Comparison of ENCODE assay signal across 9 mouse cellular contexts in genomic region chr2:44512334-44512733, GRCm38 (mm10).
A peak's percentile ranks its signal among the peaks of the same experiment; 100 is the strongest.
DNase-seq lines count a peak whose midpoint lies in the region; ATAC-seq and TF ChIP-seq lines count a peak whose summit lies in the region.
"Had no signal": no experiment of that assay in that cellular context is flagged by ENCODE, and none has a peak within 500 bp of the region (broad histone marks: within the 10 kb centered on the region; RNA-seq: fewer than 3 reads in every experiment).

No protein-coding gene starts in this region.

- 24% methylated on average over 8 of the region's 8 CpGs for WGBS in hindbrain, postnatal 0 days
- 52% methylated on average over 8 of the region's 8 CpGs for WGBS in hindbrain, embryonic 12.5 days

- no peaks in the 10 kb centered on the region for H3K36me3 ChIP-seq in hindbrain, postnatal 0 days (ENCODE audit: insufficient read depth, low read length)
- H3K36me3 ChIP-seq in hindbrain, embryonic 12.5 days = no peaks in the 10 kb centered on the region
- H3K36me3 ChIP-seq: heart, embryonic 15.5 days had no signal

- H3K4me1 ChIP-seq in hindbrain, postnatal 0 days (ENCODE audit: insufficient read depth, low read length) = no peaks in the 10 kb centered on the region
- no peaks in the 10 kb centered on the region for H3K4me1 ChIP-seq in hindbrain, embryonic 12.5 days
- H3K4me1 ChIP-seq: heart, embryonic 15.5 days had no signal

- no peaks in the 10 kb centered on the region for H3K27me3 ChIP-seq in hindbrain, postnatal 0 days (ENCODE audit: insufficient read depth, low read length)
- no peaks in the 10 kb centered on the region for H3K27me3 ChIP-seq in hindbrain, embryonic 12.5 days
- H3K27me3 ChIP-seq: heart, embryonic 15.5 days had no signal

- H3K4me3 ChIP-seq in hindbrain, postnatal 0 days (ENCODE audit: low read length) = no peak overlapping the region
- no peak overlapping the region for H3K4me3 ChIP-seq in hindbrain, embryonic 12.5 days
- H3K4me3 ChIP-seq: heart, embryonic 15.5 days had no signal

- TF ChIP-seq CTCF in hindbrain, postnatal 0 days (IDR thresholded peaks at IDR 0.05; ENCODE audit: low read depth) = no peak

- peak; percentile 59 for DNase-seq in hindbrain, postnatal 0 days (ENCODE audit: low spot score)
- DNase-seq in frontal cortex, postnatal 14 days (ENCODE audit: low spot score in 2 of 2) = peak; percentile 36 to 41
- peak; percentile 77 for DNase-seq in layer of hippocampus, adult 9-11 months
- peak; percentile 87 for DNase-seq in right cerebral cortex, adult 18-20 months
- DNase-seq in thymus, postnatal 10 days (ENCODE audit: low spot score in 2 of 2) = no peak
- no peak for DNase-seq in kidney, adult 11 months

- H3K4me2 ChIP-seq in hindbrain, postnatal 0 days (ENCODE audit: low read depth, low read length) = no peak overlapping the region
- H3K4me2 ChIP-seq in hindbrain, embryonic 12.5 days (replicated peaks) = no peak overlapping the region
- H3K4me2 ChIP-seq: heart, embryonic 15.5 days had no signal

- H3K9ac ChIP-seq in hindbrain, postnatal 0 days (replicated peaks; ENCODE audit: low read length) = no peak overlapping the region
- H3K9ac ChIP-seq in hindbrain, embryonic 12.5 days = no peak overlapping the region
- H3K9ac ChIP-seq: heart, embryonic 15.5 days had no signal

- H3K9me3 ChIP-seq in hindbrain, postnatal 0 days (ENCODE audit: low read length) = no peaks in the 10 kb centered on the region
- H3K9me3 ChIP-seq in hindbrain, embryonic 12.5 days (replicated peaks) = no peaks in the 10 kb centered on the region
- H3K9me3 ChIP-seq: heart, embryonic 15.5 days had no signal

- H3K27ac ChIP-seq in hindbrain, postnatal 0 days = no peak overlapping the region
- H3K27ac ChIP-seq in hindbrain, embryonic 12.5 days = no peak overlapping the region
- H3K27ac ChIP-seq: heart, embryonic 15.5 days; macrophage had no signal

- no peak for ATAC-seq in hindbrain, postnatal 0 days
- no peak for ATAC-seq in hindbrain, embryonic 12.5 days (ENCODE audit: low FRiP score)

Comparison
In these comparisons a context has a peak if more than half of its experiments do, and no peak if none do; other contexts are left out.
1. DNase-seq: peak in hindbrain, postnatal 0 days (single experiment), frontal cortex, postnatal 14 days (2 of 2), layer of hippocampus, adult 9-11 months (single experiment) and right cerebral cortex, adult 18-20 months (single experiment); none in thymus, postnatal 10 days (0 of 2) and kidney, adult 11 months (single experiment).